Mouse (Mus musculus): ENCODE data around the gene Unc5c.

Unc5c gene

DNA sequence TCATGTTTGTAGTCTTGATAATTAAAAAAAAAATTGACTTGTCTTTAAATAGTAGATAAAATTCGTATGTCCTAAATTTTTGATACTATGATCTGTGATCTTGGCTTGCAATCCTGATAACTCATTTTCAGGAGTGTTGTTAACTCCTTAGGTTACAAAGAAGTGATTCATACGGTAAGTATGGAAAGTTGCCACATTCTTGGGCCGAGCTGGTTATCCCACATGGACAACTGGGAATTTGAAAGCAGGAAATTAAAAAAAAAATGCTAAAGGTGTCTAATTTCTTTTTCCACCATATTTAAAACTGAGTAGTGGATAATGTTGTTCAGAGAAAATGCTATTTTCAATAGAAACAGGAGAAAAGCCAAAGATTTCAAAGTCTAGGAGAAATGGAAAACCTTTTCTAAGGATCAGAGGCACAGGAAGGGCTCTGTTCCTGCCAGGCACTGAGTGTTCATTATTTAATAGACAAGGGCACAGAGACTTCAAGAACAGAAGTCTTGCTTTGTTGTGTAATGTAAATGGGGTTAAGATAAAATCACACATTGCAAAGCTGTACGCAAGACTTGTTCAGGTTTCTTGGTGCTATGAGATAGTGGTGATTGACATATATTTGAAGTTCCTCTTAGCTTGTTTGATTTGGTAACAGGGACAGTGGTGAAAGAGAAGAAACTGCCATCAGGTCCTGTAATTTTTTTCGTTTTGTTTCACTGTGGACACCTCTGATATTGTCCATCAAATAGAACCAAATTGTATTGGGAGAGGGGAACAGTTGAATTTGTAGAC lies 46.4 kb downstream of the Unc5c start:
- no peak for DNase-seq (ENCODE audit: low spot score)

DNA sequence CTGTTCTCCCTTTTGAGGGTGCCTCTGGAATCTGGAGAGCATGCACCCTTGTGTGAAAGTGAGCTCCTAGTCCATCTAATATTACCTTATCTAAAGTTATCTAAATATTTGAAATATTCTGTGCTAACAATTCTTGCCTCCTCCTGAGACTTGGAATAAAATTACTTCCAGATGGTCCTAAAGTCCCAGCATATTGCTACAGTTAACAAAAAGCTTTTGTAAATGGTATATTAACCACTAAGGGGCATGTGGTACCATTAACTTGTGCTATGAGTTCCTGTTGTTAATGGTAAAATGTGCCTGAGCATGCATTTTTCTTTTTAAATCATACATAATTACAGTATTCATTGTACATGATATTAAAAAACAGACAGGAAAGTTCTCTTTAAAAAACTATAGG lies 63.7 kb downstream of the Unc5c start:
- DNase-seq (ENCODE audit: low spot score): no peak

GRCm38 (mm10) chr3:141529599-141529998 lies 64.6 kb downstream of the Unc5c start:
- DNase-seq (ENCODE audit: low spot score): no peak

GRCm38 (mm10) chr3:141533861-141534260 lies 68.8 kb downstream of the Unc5c start:
- DNase-seq (ENCODE audit: low spot score): no peak

GRCm38 (mm10) chr3:141536857-141537256 lies 71.8 kb downstream of the Unc5c start:
- DNase-seq (ENCODE audit: low spot score): no peak

DNA sequence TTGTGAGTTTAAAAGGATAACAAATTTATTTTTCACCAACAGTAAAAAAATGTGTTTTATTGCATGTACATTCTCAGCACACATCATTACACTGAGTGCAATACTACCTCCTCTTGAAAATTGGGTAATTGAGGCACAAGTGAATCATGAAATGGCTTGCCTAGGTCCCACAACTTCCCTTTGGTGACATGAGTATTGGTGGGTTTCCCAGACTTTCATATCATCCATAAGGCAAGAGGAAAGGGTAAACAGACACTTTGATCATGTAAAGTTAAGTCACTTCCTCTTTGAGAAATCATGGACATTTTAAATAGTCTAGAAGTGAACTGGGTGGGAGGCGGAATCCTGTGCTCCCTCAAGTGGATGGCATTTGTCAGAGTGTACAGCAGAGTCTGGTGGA lies 73.1 kb downstream of the Unc5c start:
- DNase-seq (ENCODE audit: low spot score): no peak

GRCm38 (mm10) chr3:141540749-141541148 lies 75.7 kb downstream of the Unc5c start:
- no peak for DNase-seq (ENCODE audit: low spot score)

DNA sequence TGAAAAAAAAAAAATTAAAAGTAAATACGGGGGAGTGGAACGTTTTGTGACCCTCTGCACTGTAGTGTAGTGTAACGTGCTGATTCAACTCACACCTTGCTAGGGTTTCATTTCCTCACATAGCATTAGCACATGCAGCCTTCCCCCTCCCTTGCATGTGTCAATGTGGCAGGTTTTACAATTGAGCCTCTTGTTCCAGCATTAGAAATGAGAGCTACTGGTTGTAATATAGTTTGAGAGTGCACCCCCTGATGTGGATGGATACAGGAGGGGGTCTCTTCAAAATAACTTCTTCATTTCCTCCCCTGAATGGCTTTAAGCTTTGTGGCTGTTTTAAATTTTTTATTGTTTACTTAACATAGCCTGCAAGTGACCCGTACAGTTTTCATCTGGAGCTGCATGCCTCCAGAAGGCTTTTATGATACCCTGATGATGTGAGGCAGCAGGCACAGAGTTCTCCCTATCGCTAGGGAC lies 82.4 kb downstream of the Unc5c start:
- no peak for DNase-seq (ENCODE audit: low spot score)

GRCm38 (mm10) chr3:141549661-141550060 lies 84.6 kb downstream of the Unc5c start:
- DNase-seq (ENCODE audit: low spot score): no peak

DNA sequence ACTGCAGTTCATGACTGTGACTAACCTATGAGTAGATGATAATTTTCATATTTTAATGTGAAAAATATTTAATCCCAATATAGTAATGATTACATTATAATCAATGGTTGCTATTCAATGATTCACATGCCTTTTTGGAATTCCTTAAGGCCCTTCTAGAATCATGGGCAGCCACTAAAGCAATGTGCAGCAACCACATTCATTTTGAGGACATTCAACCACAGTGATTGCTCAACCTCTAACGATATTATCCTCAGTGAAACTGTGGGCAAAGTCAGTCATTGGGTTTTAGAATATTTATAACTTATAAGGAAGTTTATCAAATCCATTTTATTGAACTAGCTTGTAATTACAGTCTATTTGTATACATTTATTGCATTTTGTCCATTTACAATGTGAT lies 87.9 kb downstream of the Unc5c start:
- no peak for DNase-seq (ENCODE audit: low spot score)

DNA sequence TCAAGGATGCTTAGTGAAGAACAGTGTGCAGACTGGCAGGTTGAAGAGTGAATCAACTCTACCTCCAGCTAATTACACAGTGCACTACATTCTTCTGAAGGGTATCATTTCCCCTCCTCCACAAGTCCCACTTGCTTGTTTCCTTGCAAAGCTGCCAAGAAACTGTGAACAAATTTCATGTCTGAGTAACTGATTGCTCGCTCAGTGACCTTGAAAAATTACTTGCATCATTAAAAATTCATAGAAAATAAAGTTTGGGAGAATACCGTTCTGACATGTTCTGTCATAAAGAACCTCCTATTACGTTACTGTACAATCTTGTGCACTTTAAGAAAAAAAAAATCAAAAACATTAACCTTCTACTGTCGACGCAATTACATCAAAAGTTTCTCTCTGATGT lies 92.1 kb downstream of the Unc5c start:
- DNase-seq (ENCODE audit: low spot score): no peak

GRCm38 (mm10) chr3:141575076-141575688 lies 110.2 kb downstream of the Unc5c start:
- no peak for DNase-seq (ENCODE audit: low spot score)

GRCm38 (mm10) chr3:141577382-141577781 lies 112.4 kb downstream of the Unc5c start:
- no peak for DNase-seq (ENCODE audit: low spot score)

DNA sequence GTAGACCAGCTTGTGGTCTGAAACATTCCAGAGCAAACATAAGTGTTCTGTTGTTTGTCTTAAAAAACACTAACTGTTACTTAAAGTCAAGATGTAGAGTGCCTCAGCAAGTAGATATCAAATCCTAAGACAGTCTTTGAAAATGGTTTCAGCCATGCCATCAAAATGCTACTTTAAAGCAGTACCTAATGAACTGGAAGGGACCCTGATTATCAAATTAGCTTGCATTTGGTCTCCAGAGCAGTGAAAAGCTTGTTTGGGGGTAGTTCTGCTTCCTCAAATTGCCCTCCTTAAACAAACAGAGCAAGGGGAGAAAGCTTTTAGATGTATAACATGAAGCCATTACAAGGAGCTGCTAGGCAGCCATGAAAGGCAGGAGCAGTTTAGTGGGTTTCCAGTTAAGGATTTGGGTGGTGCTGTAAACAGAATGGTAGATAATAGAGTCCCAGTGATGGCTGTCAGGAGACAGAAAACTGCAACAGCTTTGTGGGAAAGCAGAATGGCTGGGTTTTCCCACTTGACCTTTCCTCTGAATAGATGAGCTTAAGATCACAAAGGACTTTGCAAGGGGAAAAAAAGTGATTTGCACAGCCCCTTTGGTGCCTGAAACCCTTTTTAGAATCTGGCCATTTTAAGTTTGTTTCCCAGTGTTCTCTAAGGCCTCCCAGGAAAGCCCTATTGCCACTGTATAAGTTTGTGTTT lies 116.3 kb downstream of the Unc5c start:
- no peak for DNase-seq (ENCODE audit: low spot score)

GRCm38 (mm10) chr3:141581892-141582214 lies 116.8 kb downstream of the Unc5c start:
- DNase-seq (ENCODE audit: low spot score): no peak

- DNase-seq (ENCODE audit: low spot score): no peak
Observed at GRCm38 (mm10) chr3:141583180-141583579, 118.2 kb downstream of the Unc5c start.

DNA sequence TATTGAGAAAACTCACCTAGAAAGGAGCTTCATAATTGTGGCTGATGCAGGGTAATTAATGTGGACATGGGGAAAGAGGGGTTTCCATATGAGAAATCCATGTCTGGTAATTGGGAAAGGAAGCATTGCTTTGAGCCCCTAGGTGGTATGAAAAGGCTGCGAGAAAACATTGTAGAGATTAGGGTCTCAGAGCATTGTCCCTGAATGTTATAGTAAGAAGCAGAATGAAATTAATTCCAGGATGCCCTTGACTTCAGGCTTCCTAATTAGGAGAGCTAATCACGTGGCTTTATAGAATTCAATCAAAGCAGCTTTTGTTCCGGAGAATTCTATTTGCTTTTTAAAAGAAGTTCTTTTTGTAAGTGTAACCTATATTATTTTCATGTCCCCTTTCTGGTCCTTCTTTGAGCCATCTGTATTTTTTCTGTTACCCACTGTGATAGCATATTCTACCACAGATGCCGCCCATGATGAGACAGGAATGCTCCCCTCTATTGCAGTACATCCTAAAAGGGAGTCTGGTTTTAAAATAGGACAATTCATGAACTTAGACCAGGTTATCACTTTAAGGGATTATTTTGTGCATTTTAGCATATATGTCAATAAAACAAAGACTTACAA lies 124.5 kb downstream of the Unc5c start:
- no peak for DNase-seq (ENCODE audit: low spot score)

DNA sequence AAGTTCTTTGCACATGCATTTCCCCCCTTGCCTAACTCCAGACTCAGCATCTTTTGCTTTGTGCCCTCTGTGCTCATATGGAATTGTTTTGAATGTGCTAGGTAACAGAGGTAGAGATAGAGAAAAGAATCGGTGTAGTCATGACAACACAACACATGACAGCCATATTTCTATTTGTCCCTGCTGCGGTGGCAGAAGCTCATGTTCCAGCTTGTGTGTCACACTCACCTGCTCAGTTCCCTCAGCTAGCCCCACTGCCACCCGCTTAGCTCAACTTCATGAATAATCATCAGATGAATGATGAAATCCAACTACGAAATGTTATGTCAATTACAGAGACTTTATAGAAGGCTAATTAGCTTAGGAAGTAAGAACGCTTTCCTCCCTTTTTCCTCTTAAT lies 128.2 kb downstream of the Unc5c start:
- DNase-seq (ENCODE audit: low spot score): no peak

GRCm38 (mm10) chr3:141594120-141594519 lies 129.1 kb downstream of the Unc5c start:
- no peak for DNase-seq (ENCODE audit: low spot score)

GRCm38 (mm10) chr3:141595073-141595472 lies 130.1 kb downstream of the Unc5c start:
- no peak for DNase-seq (ENCODE audit: low spot score)

DNA sequence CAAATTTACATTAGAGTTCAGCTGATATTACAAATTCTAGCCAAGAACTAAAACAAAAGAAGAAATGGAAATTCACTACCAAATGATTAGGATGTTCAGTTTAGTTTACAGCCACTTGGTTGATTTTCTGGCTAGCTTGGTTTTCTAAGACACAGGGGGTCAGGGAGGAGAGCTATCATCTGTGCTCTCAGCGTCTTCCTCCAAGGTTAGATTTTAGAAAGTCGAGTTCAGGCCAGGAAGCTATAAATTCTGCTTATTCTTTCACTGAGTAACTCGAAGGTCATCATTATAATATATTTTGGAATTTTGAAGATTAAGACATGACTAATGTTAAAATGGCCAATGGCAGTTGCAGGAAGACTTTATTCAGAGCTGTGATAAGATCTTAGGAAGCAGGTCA lies 131.4 kb downstream of the Unc5c start:
- DNase-seq (ENCODE audit: low spot score): no peak

- no peak for DNase-seq (ENCODE audit: low spot score)
Observed at GRCm38 (mm10) chr3:141596881-141597280, 131.9 kb downstream of the Unc5c start.

DNA sequence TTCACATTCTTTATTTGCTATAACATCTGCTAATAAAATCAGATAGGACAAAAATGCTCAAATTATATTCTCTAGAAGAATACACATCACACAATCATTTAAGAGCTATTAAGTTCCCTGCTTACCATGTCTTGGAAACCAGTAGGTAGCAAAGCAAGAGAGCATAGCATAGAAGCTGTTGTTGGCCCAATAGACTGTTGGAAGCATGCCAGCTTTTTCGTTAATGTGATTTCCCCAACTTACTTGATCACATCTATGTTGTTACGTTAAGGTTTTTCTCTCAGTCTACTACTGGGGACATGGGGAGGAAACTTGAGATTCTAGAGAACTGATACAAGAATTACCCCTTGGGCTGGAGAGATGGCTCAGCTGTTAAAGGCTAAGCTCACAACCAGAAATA lies 133.0 kb downstream of the Unc5c start:
- DNase-seq (ENCODE audit: low spot score): no peak
